Mouse (Mus musculus): Measurements from ENCODE around the gene Atp2b1. TPM values are rescaled to one million over a fixed set of nuclear protein-coding genes. Genes with fewer than 3 reads are reported as not detected.
A peak's percentile ranks its signal among the peaks of the same experiment; 100 is the strongest.

Atp2b1 gene
- 10 to 100 TPM; 67.8 to 71.3 TPM for total RNA-seq (2021)

DNA sequence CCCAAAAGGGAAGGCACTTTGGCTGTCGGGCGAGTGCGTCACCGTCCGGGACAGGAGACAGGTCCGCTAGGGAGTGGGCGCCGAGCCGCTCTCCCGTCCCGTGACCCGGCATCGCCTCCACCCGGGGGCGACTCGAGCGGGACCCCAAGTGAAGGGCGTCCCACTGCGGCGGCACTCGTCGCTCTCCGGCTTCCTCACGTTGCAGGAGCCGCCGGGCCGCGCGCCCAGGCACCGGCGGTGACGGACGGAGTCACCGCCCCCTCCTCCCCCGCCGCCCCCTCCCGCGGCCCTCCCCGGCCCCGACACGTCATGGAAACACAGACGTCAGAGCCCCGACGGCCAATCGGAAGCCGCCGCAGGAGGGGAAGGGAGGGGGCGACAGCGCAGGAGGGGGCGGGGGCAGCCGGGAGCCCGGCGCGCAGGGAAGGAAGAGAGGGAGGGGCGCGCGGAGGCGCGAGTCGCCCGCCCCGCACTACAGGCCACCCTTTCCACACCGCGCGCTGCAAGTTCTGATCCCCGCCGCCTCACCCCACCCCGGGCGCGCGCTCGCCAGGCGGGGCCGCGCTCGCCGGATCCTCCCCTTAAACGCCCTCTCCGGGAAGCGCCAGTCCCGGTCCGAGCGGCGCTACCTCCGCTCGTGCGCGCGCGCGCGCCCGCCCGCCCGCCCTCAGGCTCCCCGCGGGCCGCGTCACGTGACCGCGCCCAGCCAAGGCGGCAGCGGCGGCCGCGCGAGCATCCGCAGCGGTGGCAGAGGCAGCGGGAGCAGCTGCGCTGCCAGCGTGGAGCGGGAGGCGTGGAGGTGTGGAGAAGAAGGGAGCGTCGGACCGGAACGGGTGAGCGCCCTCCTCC is at the start of gene Atp2b1:
TSS of gene Atp2b1 (plus strand) at position 446 of the 849 bp plus-strand sequence.
- intact Hi-C loops (cut with DNase I) = loop anchor here (2.0 to 5.0 kb wide), 5 partner anchors 59 to 422 kb away; partner anchors contain the start of genes Galnt4 and Poc1b
- DNase-seq (ENCODE audit: low spot score) = peak; percentile 96

DNA sequence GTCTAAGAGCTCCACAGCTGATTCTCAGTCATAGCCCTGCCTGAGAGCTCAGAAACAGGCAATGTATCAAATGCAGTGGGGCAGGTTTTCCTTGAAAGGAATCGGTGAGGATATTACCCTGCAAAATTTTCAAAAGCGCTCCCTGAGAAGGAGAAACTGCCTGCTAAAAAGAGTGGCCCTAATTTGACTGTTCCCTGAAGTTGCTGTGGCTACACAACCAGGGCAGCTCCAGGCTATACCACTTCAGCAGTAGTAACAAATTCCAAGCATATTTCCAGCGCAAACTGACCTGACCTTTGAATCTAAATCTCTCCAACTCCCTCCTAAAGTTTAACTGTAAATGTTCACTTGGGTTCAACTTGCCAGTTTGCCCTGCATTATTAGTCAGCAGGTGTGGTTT is 49.4 kb upstream of the Atp2b1 start:
- intact Hi-C loops (cut with DNase I) = no loop called here
- DNase-seq (ENCODE audit: low spot score) = no peak

DNA sequence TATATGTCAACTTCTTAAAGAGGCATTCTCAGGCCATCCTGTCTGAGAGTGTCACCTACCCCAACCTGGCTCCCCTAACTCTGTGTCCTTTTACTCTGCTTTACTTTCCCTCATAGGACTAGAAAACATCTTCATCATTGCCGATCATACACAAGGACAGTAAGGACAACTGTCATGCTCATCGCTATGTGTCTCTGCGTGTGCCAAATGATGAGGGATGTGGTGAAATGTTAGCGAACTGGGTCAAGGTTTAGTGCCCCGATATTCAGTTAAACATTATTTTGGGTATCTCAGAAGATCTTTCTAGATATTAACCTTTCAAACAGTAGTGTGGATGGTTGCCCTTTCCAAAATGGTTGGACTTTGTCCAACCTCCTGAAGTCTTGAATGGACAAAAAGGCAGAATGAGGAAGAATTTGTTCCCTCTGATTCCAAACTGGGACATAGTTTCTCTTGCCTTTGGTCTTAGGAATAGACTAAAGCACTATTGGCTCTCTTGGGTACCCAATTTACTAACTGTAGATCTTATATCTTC is 47.3 kb upstream of the Atp2b1 start:
- intact Hi-C loops (cut with DNase I) = no loop called here
- DNase-seq (ENCODE audit: low spot score) = no peak

DNA sequence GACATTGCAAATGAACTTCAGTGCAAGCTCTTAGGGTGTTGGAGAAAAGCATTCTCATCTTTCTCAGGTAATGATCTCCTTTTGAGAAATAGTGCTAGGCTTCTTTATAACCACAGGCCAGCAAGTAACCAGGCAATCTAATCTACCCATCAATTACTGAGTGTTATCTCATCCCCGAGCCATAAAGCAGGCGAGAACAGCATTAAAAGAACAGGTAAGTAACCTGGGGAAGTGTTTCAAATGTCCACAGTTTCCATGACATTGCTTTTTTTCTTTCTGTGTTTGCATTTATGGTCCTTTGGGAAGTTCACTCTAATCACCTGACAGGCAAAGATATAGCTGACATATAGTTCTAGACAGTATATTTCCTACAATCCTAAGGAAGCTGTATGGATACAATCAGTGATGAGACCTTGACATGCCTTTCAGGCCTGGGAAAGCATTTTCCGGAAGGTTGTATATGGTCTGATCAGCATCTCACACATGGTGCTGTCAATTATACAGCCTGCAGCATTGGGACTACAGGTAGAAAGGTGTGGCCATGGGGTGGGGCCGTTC is 45.8 kb upstream of the Atp2b1 start:
- intact Hi-C loops (cut with DNase I) = no loop called here
- DNase-seq (ENCODE audit: low spot score) = no peak

DNA sequence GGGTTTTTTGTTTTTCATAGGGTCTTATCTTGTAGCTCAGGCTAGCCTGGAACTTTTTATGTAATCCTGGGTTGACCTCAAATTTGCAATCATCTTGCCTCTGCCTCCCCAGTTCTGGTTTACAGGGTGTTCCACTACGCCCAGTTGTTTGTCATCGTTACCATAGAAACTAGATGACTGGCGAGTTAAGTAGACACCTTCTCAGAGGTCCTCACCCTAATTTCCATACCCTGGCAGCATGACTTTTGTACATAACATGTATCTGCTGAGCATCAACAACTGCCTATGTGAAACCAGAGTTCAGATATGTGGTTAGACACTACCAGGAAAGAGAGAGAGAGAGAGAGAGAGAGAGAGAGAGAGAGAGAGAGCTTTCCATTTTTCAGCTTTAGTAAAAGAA is 36.4 kb upstream of the Atp2b1 start:
- no peak for DNase-seq (ENCODE audit: low spot score)
- intact Hi-C loops (cut with DNase I) = no loop called here

DNA sequence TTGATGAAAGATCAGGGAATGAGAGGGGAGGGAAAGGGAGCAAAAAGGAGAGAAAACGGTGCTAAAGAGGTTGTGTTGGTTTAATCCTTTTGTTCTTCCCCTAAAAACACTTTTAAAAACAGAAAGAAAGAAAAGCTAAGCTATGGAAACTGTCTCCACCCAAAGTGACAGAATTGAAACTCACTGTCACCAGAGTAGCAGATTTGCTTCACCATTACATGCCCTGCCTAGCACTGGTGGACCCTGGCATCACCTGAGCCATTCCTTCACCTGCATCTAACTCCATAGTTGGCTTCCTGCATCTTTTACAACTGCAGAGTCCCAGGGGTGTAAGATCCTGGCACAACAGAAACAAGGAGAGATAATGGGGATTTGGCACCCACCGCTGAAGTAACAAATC is 35.6 kb upstream of the Atp2b1 start:
- intact Hi-C loops (cut with DNase I) = no loop called here
- DNase-seq (ENCODE audit: low spot score) = no peak

DNA sequence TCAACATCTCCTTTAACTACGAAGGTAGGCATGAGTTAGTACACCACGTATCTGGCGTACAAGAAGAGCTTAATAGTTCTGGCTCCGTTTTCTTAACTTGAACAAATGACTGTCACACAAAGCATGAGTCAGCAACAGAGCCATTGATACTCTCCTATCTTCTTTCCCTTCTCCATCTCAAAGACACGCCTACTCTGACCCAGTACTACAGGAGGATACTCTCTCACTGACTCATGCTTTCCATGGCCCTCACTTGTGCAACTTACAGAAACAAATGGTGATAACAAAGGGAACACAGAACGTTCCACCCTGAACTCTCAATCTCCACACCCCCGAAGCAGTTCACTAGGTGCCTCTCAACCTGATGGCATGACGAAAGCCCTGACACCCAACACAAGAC is 34.1 kb upstream of the Atp2b1 start:
- DNase-seq (ENCODE audit: low spot score) = no peak
- intact Hi-C loops (cut with DNase I) = no loop called here

DNA sequence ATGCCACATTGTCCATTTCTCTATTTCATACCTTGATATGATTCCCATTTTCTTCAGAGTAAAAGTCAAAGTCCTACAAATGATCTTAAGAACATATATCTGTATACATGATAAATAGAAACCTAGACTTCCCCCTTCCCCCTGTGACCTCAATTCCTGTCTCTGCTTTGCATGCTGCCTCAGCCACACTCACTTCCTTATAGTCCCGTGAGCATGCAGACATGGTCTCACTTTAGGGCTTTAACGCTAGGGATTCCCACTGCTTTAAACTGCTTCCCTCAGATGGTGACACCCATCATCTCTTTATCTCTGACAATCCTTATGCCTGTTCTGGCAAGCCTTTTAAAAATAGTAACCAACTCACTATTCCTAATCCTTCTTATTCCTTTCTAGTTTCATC is 33.5 kb upstream of the Atp2b1 start:
- DNase-seq (ENCODE audit: low spot score) = no peak
- intact Hi-C loops (cut with DNase I) = no loop called here

DNA sequence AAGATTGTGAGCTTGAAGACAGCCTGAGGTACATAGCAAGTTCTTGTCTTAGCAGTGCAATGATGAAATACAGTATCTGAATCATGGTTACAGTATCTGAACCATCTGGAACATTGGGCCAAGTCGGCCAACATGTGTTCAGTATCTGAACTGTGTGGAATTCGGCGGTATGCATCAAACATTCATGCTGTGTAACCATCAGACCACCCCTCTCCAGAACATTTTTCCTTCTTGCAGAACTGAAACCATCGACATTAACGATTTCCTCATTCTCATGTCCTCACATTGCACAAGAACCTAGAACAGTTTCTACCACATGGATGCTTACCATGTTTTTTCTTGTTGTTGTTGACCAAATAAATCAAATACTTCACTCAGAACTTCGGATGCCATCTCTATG is 32.7 kb upstream of the Atp2b1 start:
- intact Hi-C loops (cut with DNase I) = no loop called here
- DNase-seq (ENCODE audit: low spot score) = no peak

DNA sequence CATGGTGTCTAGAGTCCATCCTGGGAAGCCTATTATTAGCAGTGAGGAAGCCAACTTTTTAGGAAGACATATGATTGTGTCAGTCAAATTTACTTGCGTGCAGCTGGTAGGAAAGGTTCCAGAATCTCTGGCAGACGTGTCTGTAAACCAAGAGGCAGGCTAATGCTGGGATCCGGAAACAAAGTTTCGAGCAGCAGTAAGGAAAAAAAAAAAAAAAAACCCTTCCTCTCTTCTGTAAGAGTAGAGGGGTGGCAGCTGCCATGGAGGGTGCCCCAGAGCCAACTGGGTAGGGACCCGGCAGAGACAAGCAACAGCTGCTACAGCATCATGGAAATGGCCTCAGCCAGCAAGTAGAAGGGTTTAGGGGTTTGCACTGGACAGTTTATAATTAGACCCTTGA is 31.6 kb upstream of the Atp2b1 start:
- DNase-seq (ENCODE audit: low spot score) = no peak

DNA sequence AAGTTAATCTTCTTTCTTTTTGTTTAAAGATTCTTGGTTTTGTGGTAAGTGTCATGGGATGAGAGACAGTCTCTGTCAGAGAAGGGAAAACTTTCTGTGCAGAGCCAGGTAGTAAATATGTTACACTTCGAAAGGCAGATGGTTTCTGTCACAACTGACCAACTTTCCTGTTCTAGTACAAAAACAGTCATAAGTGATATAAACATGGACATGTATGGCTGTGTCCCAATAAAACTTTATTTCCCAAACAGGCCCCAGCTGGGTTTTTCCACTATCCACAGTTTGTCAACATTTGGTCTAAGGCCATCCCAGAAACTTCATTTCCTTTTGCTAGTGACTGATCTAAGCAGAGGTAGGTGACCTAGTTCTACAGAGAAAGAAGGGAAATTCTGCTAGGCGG is 29.8 kb upstream of the Atp2b1 start:
- intact Hi-C loops (cut with DNase I) = no loop called here
- no peak for DNase-seq (ENCODE audit: low spot score)

More for the DNA sequence above, 31.6 kb upstream of the Atp2b1 start:
- intact Hi-C loops (cut with DNase I) = no loop called here

DNA sequence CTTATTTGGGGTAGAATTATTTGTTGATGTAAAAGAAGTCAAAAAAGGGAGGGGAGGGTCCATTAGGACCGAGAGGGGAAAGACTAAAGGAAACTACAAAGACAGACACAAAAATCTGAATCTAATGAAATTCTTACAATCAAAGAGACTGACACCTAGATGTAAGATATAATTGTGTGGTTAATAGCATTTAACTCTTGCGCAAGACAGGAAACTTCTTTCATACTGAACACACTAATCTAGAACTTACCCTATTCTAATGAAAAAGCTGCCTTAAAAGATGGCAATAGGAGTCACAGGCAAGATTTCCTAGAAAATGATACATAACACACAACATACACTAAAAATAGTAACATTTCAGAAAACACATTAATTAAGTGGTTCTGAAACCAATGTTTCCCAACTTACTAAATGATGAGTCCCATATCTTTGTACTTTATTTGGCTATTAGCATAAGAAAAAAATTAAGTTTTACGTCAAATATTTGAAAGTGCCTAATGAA is 27.4 kb upstream of the Atp2b1 start:
- intact Hi-C loops (cut with DNase I) = no loop called here
- DNase-seq (ENCODE audit: low spot score) = no peak

DNA sequence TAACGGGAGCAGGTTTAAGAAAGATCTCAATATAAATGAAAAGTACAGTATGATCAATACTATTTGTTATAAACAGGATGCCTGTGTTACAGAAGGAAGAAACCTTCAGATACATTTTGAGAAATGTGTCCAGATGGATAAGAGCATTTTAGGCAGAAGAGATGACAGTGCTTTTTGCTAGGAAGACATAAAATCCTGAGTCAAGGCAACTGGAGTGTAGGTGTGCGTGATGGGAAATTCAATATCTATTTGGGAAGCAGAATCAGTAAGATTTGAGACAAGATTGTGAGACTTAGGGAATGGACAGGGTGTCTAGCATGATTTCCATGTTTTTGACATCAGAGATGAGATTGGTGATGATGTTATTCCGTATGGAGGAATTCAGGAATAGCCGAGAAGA is 22.8 kb upstream of the Atp2b1 start:
- intact Hi-C loops (cut with DNase I) = no loop called here
- DNase-seq (ENCODE audit: low spot score) = no peak

DNA sequence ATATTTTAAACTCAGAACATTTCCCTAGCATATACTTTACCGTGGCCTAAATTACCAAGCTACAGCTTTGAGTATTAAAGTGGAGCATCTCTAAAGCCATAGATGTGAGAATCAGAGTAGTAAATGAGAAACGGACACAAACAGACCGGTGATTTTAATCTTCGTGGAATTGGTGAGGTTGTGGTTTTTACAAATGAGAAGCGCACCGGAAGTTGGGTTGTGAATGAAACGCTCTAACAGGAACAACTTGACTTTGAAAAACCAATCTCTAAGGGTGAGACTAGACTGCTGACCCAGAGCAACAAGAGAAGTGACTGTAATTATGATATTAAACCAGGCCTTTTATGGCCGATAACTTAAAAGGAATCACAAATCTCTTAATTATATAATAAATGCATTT is 16.7 kb upstream of the Atp2b1 start:
- DNase-seq (ENCODE audit: low spot score) = no peak
- intact Hi-C loops (cut with DNase I) = no loop called here

DNA sequence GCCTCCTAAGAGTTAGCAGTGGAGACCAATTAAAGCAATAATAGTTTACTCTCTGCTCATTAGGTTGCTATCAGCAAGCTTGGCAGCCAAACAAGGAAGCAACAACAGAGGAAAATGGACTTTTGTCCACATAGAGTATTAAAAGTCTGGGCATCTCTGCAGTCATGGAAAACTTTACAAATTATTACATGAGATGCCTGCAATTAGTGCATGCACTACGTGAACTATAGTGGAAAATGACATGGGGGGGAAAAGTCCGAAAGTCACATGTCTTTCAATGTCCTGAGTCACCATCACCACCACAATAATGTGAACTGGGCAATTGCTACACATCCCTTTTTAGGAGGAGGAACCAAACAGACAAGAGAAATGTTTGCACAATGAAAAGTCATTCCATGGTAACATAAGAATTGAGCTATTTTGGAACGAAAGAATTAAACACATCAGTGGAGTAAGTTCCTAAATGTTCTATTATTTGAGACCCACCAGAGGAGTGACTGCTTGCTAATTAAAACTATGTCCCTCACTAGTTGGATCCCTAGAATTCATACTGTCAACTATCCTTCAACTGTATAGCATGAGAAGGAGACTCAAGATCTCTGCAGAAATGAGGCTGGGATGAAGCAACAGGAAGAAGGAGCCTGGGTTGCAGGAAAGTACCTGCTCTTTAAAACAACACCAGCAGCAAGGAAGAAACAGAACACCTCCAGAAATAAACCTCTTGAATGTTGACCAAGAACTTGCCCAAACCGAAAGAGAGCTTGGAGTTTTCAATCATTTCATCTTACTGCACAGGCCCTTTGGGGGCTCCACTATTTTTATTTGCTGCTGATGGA is 16.1 kb upstream of the Atp2b1 start:
- intact Hi-C loops (cut with DNase I) = no loop called here

DNA sequence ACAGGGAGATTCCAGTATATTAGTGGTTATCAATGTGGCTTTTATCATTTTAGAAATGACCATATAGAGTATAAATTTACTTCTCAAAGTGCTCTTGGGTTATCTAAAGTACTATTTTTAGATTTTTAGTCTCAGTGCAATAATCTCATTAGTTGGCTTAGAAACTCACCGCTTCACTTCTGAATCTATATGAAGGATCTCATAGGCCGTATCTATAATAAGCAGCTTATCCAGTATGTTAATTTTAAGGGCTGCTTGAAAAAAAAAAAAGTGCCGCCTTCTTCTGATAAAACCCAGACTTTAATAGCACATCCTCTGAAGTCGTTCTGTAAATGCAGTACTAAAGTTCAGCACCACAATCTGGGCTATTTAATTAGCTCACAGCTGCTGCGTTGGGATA is 12.7 kb upstream of the Atp2b1 start:
- intact Hi-C loops (cut with DNase I) = loop anchor here (10.0 kb wide), 1 partner anchor 247 kb away; no protein-coding TSS in a partner anchor
- no peak for DNase-seq (ENCODE audit: low spot score)

More for the DNA sequence above, 16.1 kb upstream of the Atp2b1 start:
- DNase-seq (ENCODE audit: low spot score) = no peak

DNA sequence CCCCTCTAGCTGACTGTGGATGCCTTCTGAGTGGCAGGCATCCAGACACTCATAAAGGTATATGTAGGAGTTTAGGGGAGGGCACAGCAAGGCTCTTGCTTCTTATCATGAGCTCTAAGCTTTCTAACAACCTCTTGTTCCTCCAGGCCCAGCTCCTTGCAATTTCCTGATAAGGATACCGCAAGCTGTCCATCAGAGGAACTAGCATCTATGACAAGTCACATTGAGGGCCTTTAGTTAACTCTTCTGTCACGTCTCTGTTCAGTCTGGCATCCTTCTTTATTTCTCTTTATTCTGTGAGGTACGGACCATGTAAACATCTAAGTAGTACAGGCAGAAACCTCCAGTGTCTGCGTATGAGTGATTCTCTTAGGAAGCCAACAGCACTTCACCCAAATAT is 8.2 kb upstream of the Atp2b1 start:
- intact Hi-C loops (cut with DNase I) = loop anchor here (10.0 kb wide), 1 partner anchor 251 kb away; no protein-coding TSS in a partner anchor
- no peak for DNase-seq (ENCODE audit: low spot score)

DNA sequence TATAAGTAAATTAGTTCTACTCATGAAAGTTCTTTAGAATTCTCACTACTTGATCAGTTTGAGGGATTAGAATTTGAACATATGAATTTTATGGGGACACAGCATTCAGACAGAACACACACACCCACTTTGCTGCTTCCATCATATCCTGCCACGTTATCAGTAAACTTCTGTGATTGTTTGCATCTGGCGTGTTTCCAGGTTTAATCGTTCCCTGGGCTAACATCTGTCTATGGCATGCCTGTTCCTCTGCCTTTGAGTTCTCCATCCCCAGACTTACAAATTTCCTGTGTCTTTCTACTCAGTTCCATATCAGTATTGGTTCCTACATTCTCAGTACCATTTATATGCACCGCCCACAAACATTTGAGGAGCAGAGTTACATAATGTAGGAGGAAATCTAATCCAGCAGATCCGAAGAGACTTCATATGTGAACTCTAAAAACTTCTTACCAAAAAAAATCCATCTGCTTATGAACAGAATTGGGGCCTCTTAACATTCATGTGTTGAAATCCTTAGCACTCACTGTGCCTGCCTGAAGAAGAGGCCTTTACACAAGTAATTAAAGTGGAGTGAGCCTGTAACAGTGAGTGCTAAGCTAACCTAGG is 7.2 kb upstream of the Atp2b1 start:
- intact Hi-C loops (cut with DNase I) = loop anchor here (10.0 kb wide), 1 partner anchor 252 kb away; no protein-coding TSS in a partner anchor
- DNase-seq (ENCODE audit: low spot score) = no peak

DNA sequence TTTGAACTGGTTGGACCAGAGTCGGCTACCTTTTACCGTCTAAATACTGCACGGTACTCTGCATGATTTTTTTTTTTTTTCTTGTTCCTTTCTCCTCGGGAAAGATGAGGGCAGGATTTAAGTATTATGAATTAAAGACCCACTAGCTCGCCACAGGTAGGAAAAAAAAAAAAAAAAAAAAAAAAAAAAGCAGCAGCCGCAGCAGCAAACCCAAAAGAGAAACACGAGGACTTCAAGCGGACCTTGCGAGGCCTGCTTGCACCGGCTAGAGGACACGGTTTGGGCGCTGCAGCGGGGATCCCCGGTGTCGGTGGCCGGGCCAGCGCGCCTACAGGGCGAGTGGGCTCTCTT is 621 bp upstream of the Atp2b1 start:
- intact Hi-C loops (cut with DNase I) = loop anchor here (2.0 to 5.0 kb wide), 5 partner anchors 59 to 421 kb away; partner anchors contain the start of genes Galnt4 and Poc1b
- no peak for DNase-seq (ENCODE audit: low spot score)

DNA sequence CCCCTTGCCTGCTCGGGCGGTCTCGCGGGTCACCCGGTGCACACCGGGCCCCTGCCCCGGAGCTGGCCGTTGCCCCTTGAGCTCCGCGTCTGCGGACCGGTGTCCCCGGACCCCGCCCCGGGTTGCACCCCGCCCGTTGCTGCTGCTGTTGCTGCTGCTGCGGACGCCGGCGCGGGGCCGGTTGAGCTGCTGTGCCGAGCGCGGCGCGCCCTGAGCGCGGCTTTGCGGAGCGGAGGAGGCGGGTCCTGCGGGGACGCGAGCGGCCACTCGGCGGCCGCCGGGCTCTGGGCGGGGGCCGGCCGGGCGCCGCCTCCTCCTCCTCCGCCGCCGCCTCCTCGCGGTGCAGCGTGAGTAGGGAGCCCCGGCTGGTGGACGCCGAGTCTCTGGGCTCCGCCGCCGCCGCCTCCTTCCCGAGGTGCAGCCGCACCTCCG is 620 bp downstream of the Atp2b1 start:
- peak; percentile 80 for DNase-seq (ENCODE audit: low spot score)
- intact Hi-C loops (cut with DNase I) = loop anchor here (5.0 kb wide), 7 partner anchors 57 to 423 kb away; partner anchors contain the start of genes Galnt4 and Poc1b
